Mouse (Mus musculus) ES-Bruce4 (cell line): ENCODE measurements at regions not wholly inside any gene's neighbourhood (a gene's known extent, or its start where the extent isn't known, plus 50 kb on each side); places are given as distances from the start of the nearest gene placed in this dataset.

ENCODE experiments used
- CTCF ChIP-seq: IDR thresholded peaks from one replicate; pipeline ENCODE4 v1.8.1; 2011; ENCODE audit warnings: low read depth, low read length
- EP300 ChIP-seq: IDR thresholded peaks from 2 replicates; pipeline ENCODE4 v1.6.1; 2011; ENCODE audit warnings: low read depth, low read length; ENCODE audit not compliant: insufficient read depth
- POLR2A ChIP-seq: IDR thresholded peaks from one replicate; pipeline ENCODE4 v1.8.1; 2011; ENCODE audit warnings: low read length; ENCODE audit not compliant: insufficient read depth

DNA sequence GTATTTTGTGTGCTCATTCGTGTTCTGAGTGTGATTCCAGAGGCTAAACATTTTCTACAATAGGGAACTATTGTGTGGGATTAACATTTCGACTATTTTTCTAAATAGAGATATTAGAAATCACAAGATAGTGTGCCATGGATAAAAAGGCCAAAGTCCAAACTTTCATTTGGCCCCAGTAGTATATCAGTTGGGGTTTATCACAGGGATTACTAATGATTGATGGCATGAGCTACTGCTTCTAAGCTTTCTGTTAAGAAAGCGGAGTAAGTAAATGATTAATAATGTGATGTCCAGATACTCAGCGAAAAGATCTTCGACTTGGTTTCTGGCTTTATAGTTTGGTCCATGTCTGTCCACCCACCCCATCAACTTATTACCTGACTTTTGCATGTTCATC is 1545.2 kb upstream of the Got2 start:
- no peak for TF ChIP-seq POLR2A
- no peak for TF ChIP-seq EP300
- no peak for TF ChIP-seq CTCF
